Mouse (Mus musculus): Measurements from ENCODE around the gene Gm49354. TPM values are rescaled to one million over a fixed set of nuclear protein-coding genes. Genes with fewer than 3 reads are reported as not detected.

Gene Gm49354
- not detected in 2 replicates for polyA plus RNA-seq (2015; fragmentation: Nextera tagmentation; extraction: Ambion mirVana)

- Histone ChIP-seq H3K9ac (no peak within 1 kb of the TSS), H3K9me3 (no peaks in the 10 kb centered on the region), H3K4me1 (no peaks in the 10 kb centered on the region), H3K36me3 (peaks cover 96% of the 10 kb centered on the region), H3K27me3 (no peaks in the 10 kb centered on the region), H3K4me3 (no peak within 1 kb of the TSS), H3K4me2 (no peak within 1 kb of the TSS), H3K27ac (no peak within 1 kb of the TSS)
- ATAC-seq (ENCODE audit: insufficient number of reproducible peaks, low FRiP score, low TSS enrichment, low read depth) = no peak
- 91% methylated on average over 7 of the region's 7 CpGs for WGBS
Measured at GRCm38 (mm10) chr13:59782145-59782544, at the start of gene Gm49354. Gene Gm49354 (minus strand): TSS chr13:59782245.

- Histone ChIP-seq H3K9ac (no peak overlapping the region), H3K27me3 (no peaks in the 10 kb centered on the region), H3K4me2 (no peak overlapping the region), H3K36me3 (no peaks in the 10 kb centered on the region), H3K27ac (no peak overlapping the region), H3K4me1 (peaks cover 10% of the 10 kb centered on the region), H3K4me3 (no peak overlapping the region), H3K9me3 (no peaks in the 10 kb centered on the region)
- ATAC-seq (ENCODE audit: insufficient number of reproducible peaks, low FRiP score, low TSS enrichment, low read depth) = no peak
Measured at GRCm38 (mm10) chr13:59825966-59826365, 43.9 kb upstream of the Gm49354 start.

GRCm38 (mm10) chr13:59822507-59823462, 40.7 kb upstream of the Gm49354 start, which contains the start of gene Tut7:
Gene Tut7 (minus strand): TSS chr13:59823147.
- under 1% methylated on average over 83 of the region's 100 CpGs for WGBS
- ATAC-seq (ENCODE audit: insufficient number of reproducible peaks, low FRiP score, low TSS enrichment, low read depth) = peak; percentile 93
- no peaks in the 10 kb centered on the region for H3K27me3 ChIP-seq

GRCm38 (mm10) chr13:59820836-59821235, 38.8 kb upstream of the Gm49354 start:
- H3K4me2 ChIP-seq = no peak overlapping the region
- WGBS = 67% methylated on average over 3 of the region's 3 CpGs
- peaks cover 25% of the 10 kb centered on the region; the same call in 1 of the 2 replicates for H3K36me3 ChIP-seq
- H3K4me1 ChIP-seq = peaks cover 26% of the 10 kb centered on the region
- no peak for ATAC-seq (ENCODE audit: insufficient number of reproducible peaks, low FRiP score, low TSS enrichment, low read depth)
- no peaks in the 10 kb centered on the region for H3K9me3 ChIP-seq
- H3K9ac ChIP-seq = no peak overlapping the region
- no peak overlapping the region for H3K4me3 ChIP-seq
- H3K27me3 ChIP-seq = no peaks in the 10 kb centered on the region
- H3K27ac ChIP-seq = no peak overlapping the region

More at GRCm38 (mm10) chr13:59822507-59823462, 40.7 kb upstream of the Gm49354 start, which contains the start of gene Tut7:
- peak within 1 kb of the TSS; percentile 53 for H3K4me2 ChIP-seq
- peaks cover 26% of the 10 kb centered on the region for H3K4me1 ChIP-seq
- H3K9ac ChIP-seq = peak within 1 kb of the TSS; percentile 90
- peak within 1 kb of the TSS; percentile 94 for H3K4me3 ChIP-seq
- H3K27ac ChIP-seq = peak within 1 kb of the TSS; percentile 95
- H3K9me3 ChIP-seq = no peaks in the 10 kb centered on the region
- H3K36me3 ChIP-seq = 0 out of 2 replicates have a peak, but pooled peaks cover 8% of the 10 kb centered on the region

GRCm38 (mm10) chr13:59820114-59820513, 38.1 kb upstream of the Gm49354 start:
- no peaks in the 10 kb centered on the region for H3K9me3 ChIP-seq
- no peak overlapping the region for H3K27ac ChIP-seq
- peaks cover 33% of the 10 kb centered on the region; the same call in 1 of the 2 replicates for H3K36me3 ChIP-seq
- peaks cover 26% of the 10 kb centered on the region for H3K4me1 ChIP-seq
- no peaks in the 10 kb centered on the region for H3K27me3 ChIP-seq
- H3K9ac ChIP-seq = no peak overlapping the region
- H3K4me3 ChIP-seq = no peak overlapping the region
- ATAC-seq (ENCODE audit: insufficient number of reproducible peaks, low FRiP score, low TSS enrichment, low read depth) = no peak
- WGBS = 62% methylated on average over 4 of the region's 4 CpGs
- H3K4me2 ChIP-seq = no peak overlapping the region

- ATAC-seq (ENCODE audit: insufficient number of reproducible peaks, low FRiP score, low TSS enrichment, low read depth) = no peak
- Histone ChIP-seq H3K27ac (no peak overlapping the region), H3K36me3 (peaks cover 55% of the 10 kb centered on the region), H3K4me2 (no peak overlapping the region), H3K4me1 (peaks cover 26% of the 10 kb centered on the region), H3K9ac (no peak overlapping the region), H3K27me3 (no peaks in the 10 kb centered on the region), H3K9me3 (no peaks in the 10 kb centered on the region), H3K4me3 (no peak overlapping the region)
- whole genome bisulfite sequencing = 90% methylated on average over 4 of the region's 4 CpGs
Measured at GRCm38 (mm10) chr13:59817352-59817751, 35.3 kb upstream of the Gm49354 start.

DNA sequence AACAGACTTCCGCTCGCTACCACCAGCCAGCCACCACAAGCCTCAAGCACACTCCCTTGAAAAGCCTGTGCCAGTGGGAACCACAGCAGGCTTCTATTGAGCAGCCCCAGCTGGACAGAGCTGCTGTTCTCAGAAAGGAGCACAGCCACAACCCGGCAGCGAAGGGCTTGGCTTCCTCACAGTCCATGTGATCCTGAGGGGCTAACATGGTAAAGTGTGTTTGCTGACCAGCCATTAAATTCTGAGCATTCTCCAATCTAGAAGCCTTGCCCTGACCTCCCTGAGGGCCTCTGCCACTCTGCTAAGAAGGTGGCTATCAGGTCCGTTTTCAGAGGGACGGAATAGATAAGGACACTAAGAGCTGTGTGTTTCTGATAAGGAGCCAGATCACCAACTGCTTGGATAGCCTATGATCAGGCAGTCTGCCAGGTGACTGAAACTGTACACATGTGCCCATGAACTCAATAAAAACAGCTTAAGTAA, 32.1 kb upstream of the Gm49354 start:
- H3K4me3 ChIP-seq = no peak overlapping the region
- WGBS = 86% methylated on average over 6 of the region's 6 CpGs

DNA sequence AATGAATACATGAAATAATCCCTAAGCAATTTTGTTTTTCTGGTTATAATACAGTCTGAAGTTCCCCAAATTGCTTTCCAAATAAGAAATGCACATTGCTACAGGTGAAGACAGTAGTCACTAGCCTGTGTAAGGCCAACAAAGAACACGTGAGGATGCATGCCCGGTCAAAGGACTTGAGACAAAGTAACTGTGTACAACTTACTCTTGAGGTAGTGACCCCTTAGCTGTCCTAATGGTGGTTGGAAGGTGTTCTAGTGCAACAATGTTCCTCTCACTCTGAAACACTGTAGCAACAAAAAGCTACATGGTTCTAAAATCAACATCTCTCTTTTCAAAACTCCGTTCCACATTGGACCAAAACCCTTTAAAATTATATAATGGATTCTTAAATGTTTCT, 29.5 kb upstream of the Gm49354 start:
- WGBS = 93% methylated on average over 3 of the region's 3 CpGs
- ATAC-seq (ENCODE audit: insufficient number of reproducible peaks, low FRiP score, low TSS enrichment, low read depth) = no peak
- Histone ChIP-seq H3K27ac (no peak overlapping the region), H3K4me1 (no peaks in the 10 kb centered on the region), H3K9ac (no peak overlapping the region), H3K27me3 (no peaks in the 10 kb centered on the region), H3K4me2 (no peak overlapping the region), H3K4me3 (no peak overlapping the region), H3K36me3 (peaks cover 89% of the 10 kb centered on the region), H3K9me3 (no peaks in the 10 kb centered on the region)

More for the DNA sequence above, 32.1 kb upstream of the Gm49354 start:
- Histone ChIP-seq H3K27me3 (no peaks in the 10 kb centered on the region), H3K9ac (no peak overlapping the region), H3K4me2 (no peak overlapping the region), H3K36me3 (peaks cover 85% of the 10 kb centered on the region), H3K4me1 (0 out of 2 replicates have a peak, but pooled peaks cover 5% of the 10 kb centered on the region), H3K9me3 (no peaks in the 10 kb centered on the region), H3K27ac (no peak overlapping the region)
- no peak for ATAC-seq (ENCODE audit: insufficient number of reproducible peaks, low FRiP score, low TSS enrichment, low read depth)

- no peak for ATAC-seq (ENCODE audit: insufficient number of reproducible peaks, low FRiP score, low TSS enrichment, low read depth)
Measured at GRCm38 (mm10) chr13:59801000-59801399, 19.0 kb upstream of the Gm49354 start.

DNA sequence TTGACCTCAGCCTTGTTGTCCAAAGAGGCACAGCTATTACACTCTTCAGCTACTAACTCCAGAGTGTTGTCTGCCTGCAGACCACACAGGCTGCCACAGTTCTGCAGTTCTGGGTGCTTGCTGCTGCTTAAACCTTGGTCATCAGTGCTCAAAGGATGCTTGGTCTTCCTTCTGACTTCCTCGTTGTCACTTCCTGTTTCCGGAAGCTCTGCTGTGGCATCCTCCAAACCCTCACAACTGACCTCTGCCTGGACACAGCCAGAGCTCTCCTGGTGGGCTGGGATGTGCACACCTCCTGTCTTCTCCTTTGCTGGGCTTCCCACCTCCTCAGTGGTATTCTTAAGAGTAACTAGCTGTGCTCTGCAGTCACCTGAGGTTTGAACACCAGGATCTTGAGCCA, 18.0 kb upstream of the Gm49354 start:
- H3K27me3 ChIP-seq = no peaks in the 10 kb centered on the region
- H3K9me3 ChIP-seq = no peaks in the 10 kb centered on the region
- H3K9ac ChIP-seq = no peak overlapping the region
- no peak overlapping the region for H3K27ac ChIP-seq
- WGBS = 85% methylated on average over 2 of the region's 2 CpGs
- no peaks in the 10 kb centered on the region for H3K4me1 ChIP-seq
- H3K4me3 ChIP-seq = no peak overlapping the region
- peaks cover 96% of the 10 kb centered on the region for H3K36me3 ChIP-seq
- ATAC-seq (ENCODE audit: insufficient number of reproducible peaks, low FRiP score, low TSS enrichment, low read depth) = no peak
- no peak overlapping the region for H3K4me2 ChIP-seq

More at GRCm38 (mm10) chr13:59801000-59801399, 19.0 kb upstream of the Gm49354 start:
- Histone ChIP-seq H3K27me3 (no peaks in the 10 kb centered on the region), H3K9me3 (no peaks in the 10 kb centered on the region), H3K4me3 (no peak overlapping the region), H3K4me1 (no peaks in the 10 kb centered on the region), H3K27ac (no peak overlapping the region), H3K36me3 (peaks cover 96% of the 10 kb centered on the region), H3K4me2 (no peak overlapping the region), H3K9ac (no peak overlapping the region)
- 97% methylated on average over 6 of the region's 6 CpGs for WGBS

GRCm38 (mm10) chr13:59798306-59798705, 16.3 kb upstream of the Gm49354 start:
- Histone ChIP-seq H3K36me3 (peaks cover 97% of the 10 kb centered on the region), H3K9me3 (no peaks in the 10 kb centered on the region), H3K4me2 (no peak overlapping the region), H3K9ac (no peak overlapping the region), H3K4me3 (no peak overlapping the region), H3K27me3 (no peaks in the 10 kb centered on the region), H3K4me1 (no peaks in the 10 kb centered on the region), H3K27ac (no peak overlapping the region)
- no peak for ATAC-seq (ENCODE audit: insufficient number of reproducible peaks, low FRiP score, low TSS enrichment, low read depth)
- 84% methylated on average over 1 of the region's 1 CpGs for WGBS

GRCm38 (mm10) chr13:59796466-59796848, 14.4 kb upstream of the Gm49354 start:
- WGBS = 86% methylated on average over 9 of the region's 9 CpGs
- Histone ChIP-seq H3K36me3 (peaks cover 95% of the 10 kb centered on the region), H3K4me1 (no peaks in the 10 kb centered on the region), H3K4me2 (no peak overlapping the region), H3K4me3 (no peak overlapping the region), H3K27ac (no peak overlapping the region), H3K27me3 (no peaks in the 10 kb centered on the region), H3K9ac (no peak overlapping the region), H3K9me3 (no peaks in the 10 kb centered on the region)
- no peak for ATAC-seq (ENCODE audit: insufficient number of reproducible peaks, low FRiP score, low TSS enrichment, low read depth)

Measured in limb, embryonic 15.5 days (tissue).